Mouse (Mus musculus): ENCODE data around the gene Tnnc1.

- TF ChIP-seq EP300 (optimal IDR thresholded peaks at IDR 0.05) (no peak), CTCF (IDR thresholded peaks at IDR 0.05; ENCODE audit: low read depth) (no peak)
Observed at GRCm38 (mm10) chr14:31237101-31237882, 29.2 kb downstream of the Tnnc1 start.

All from stomach, postnatal 0 days (tissue).